Mouse (Mus musculus) brain, embryonic 14.5 days (tissue): ENCODE measurements at regions not wholly inside any gene's neighbourhood (a gene's known extent, or its start where the extent isn't known, plus 50 kb on each side); places are given as distances from the start of the nearest gene placed in this dataset.

Experiments used
- DNase-seq: peaks from one replicate; pipeline ENCODE4 v3.0.0-alpha.2; 2011; ENCODE audit warnings: low read depth
- CTCF ChIP-seq: fragments of 200-500 bp; IDR thresholded peaks from 2 replicates; pipeline ENCODE4 v1.5.1; 2012; ENCODE audit warnings: inconsistent platforms, mild to moderate bottlenecking, moderate library complexity, borderline replicate concordance; ENCODE audit not compliant: insufficient read depth, insufficient read length; ENCODE audit errors: extremely low read depth
- POLR2A ChIP-seq: fragments of 200-500 bp; IDR thresholded peaks from 2 replicates; pipeline ENCODE4 v1.6.1; 2012; ENCODE audit warnings: mild to moderate bottlenecking, inconsistent platforms, borderline replicate concordance; ENCODE audit not compliant: poor library complexity, insufficient read depth, insufficient read length, severe bottlenecking; ENCODE audit errors: extremely low read depth

GRCm38 (mm10) chr6:31147682-31148081, 188.8 kb upstream of the Klf14 start:
- TF ChIP-seq CTCF (no peak), POLR2A (no peak)

GRCm38 (mm10) chr6:31148311-31148856, 189.5 kb upstream of the Klf14 start:
- TF ChIP-seq POLR2A (no peak), CTCF (no peak)
- no peak for DNase-seq

More at GRCm38 (mm10) chr6:31147682-31148081, 188.8 kb upstream of the Klf14 start:
- no peak for DNase-seq

- TF ChIP-seq CTCF (no peak), POLR2A (no peak)
- DNase-seq, result no peak
Observed at GRCm38 (mm10) chr6:31149164-31149563, 190.3 kb upstream of the Klf14 start.

- DNase-seq, result no peak
- TF ChIP-seq POLR2A (no peak), CTCF (no peak)
Observed at GRCm38 (mm10) chr6:31150416-31150815, 191.5 kb upstream of the Klf14 start.

GRCm38 (mm10) chr6:31155857-31156256, 197.0 kb upstream of the Klf14 start:
- DNase-seq, result peak; percentile 90
- TF ChIP-seq POLR2A (no peak), CTCF (peak; percentile 78)

GRCm38 (mm10) chr6:31156999-31157398, 198.1 kb upstream of the Klf14 start:
- TF ChIP-seq POLR2A, result no peak
- no peak for TF ChIP-seq CTCF
- DNase-seq, result no peak

GRCm38 (mm10) chr6:31157429-31157828, 198.6 kb upstream of the Klf14 start:
- no peak for TF ChIP-seq POLR2A

GRCm38 (mm10) chr6:31158648-31159047, 199.8 kb upstream of the Klf14 start:
- TF ChIP-seq POLR2A, result no peak
- no peak for TF ChIP-seq CTCF

More at GRCm38 (mm10) chr6:31157429-31157828, 198.6 kb upstream of the Klf14 start:
- DNase-seq, result no peak

GRCm38 (mm10) chr6:31159240-31159639, 200.4 kb upstream of the Klf14 start:
- TF ChIP-seq CTCF (no peak), POLR2A (no peak)
- peak; percentile 63 for DNase-seq

More at GRCm38 (mm10) chr6:31158648-31159047, 199.8 kb upstream of the Klf14 start:
- DNase-seq, result peak; percentile 94

GRCm38 (mm10) chr6:31159935-31160670, 201.2 kb upstream of the Klf14 start:
- TF ChIP-seq CTCF, result no peak
- TF ChIP-seq POLR2A, result no peak
- DNase-seq, result peak; percentile 69

GRCm38 (mm10) chr6:31161445-31162340, 202.8 kb upstream of the Klf14 start:
- TF ChIP-seq CTCF (no peak), POLR2A (no peak)
- DNase-seq, result peak; percentile 63
